Mouse (Mus musculus) erythroblast, embryonic 14.5 days (primary cell): ENCODE results near the gene Triml2.

Experiments used
- GATA1 ChIP-seq: IDR thresholded peaks from 2 replicates; pipeline ENCODE4 v1.6.1; 2012; ENCODE audit warnings: low read length, inconsistent platforms, mixed read lengths
- TAL1 ChIP-seq: IDR thresholded peaks from 3 replicates; pipeline ENCODE4 v1.6.1; 2012; ENCODE audit warnings: low read length, inconsistent platforms, mixed read lengths

DNA sequence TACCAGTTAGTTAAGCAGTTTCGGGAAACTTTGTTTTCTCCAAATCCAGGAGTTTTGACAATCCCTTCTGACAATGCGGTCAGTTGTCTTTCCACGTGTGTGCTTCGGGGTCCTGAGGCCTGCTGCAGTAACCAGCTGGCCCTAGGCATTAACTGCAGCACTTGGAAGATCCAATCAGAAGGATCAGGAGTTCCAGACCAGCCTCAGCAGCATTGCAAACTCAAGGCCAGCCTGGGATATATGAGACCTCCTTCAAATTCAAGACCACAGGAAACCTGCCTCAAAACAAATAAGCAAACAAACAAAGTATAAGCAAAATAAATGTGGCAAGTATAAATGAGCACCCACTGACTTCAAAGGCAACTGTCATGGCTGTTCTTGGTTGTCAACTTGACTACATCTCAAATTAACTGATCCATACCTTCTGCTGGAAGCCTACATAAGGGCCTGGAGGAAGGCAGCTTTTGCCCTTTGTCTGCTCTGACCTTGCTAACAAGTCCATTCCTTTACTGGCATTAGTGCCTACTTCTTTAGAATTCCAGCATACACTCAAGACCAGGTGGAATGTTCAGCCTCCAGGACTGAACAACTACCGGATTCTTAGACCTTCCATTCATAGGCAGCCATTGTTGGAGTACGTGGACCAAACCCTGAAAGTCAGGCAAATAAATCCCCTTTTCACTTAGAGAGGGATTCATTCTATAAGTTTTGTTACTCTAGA is 3.4 kb upstream of the Triml2 start:
- TF ChIP-seq GATA1 (no peak), TAL1 (no peak)
